Mouse (Mus musculus): ENCODE results near the gene Cmss1. TPM values are rescaled to one million over a fixed set of nuclear protein-coding genes. Genes with fewer than 3 reads are reported as not detected.

Gene Cmss1
- polyA plus RNA-seq, 1 experiment, result 26.5 TPM

GRCm38 (mm10) chr16:57634191-57634590, 27.5 kb upstream of the Cmss1 start:
- TF ChIP-seq SRF (IDR thresholded peaks at IDR 0.05; ENCODE audit: control insufficient read depth, insufficient read length, low read depth), result no peak
- no peak for TF ChIP-seq REST (IDR thresholded peaks at IDR 0.05; ENCODE audit: insufficient read depth, insufficient read length)
- no peak for TF ChIP-seq POLR2A (IDR thresholded peaks at IDR 0.05; ENCODE audit: insufficient read length, low read depth)
- no peak for TF ChIP-seq E2F4 (IDR thresholded peaks at IDR 0.05; ENCODE audit: insufficient read depth)
- no peaks in the 10 kb centered on the region for H3K79me2 ChIP-seq (ENCODE audit: control insufficient read depth, insufficient read depth)
- no peaks in the 10 kb centered on the region for H3K36me3 ChIP-seq (ENCODE audit: control insufficient read depth, insufficient read depth)
- no peak overlapping the region for H3K4me3 ChIP-seq
- no peak overlapping the region for H3K4me2 ChIP-seq (ENCODE audit: low read depth)
- no peak overlapping the region for H3ac ChIP-seq (ENCODE audit: control insufficient read depth, insufficient read length)
- no peaks in the 10 kb centered on the region for H3K27me3 ChIP-seq (ENCODE audit: control insufficient read depth, insufficient read depth, insufficient read length)

- no peaks in the 10 kb centered on the region for H3K36me3 ChIP-seq (ENCODE audit: control insufficient read depth, insufficient read depth)
- H3K4me2 ChIP-seq (ENCODE audit: low read depth), result no peak overlapping the region
- H3K79me2 ChIP-seq (ENCODE audit: control insufficient read depth, insufficient read depth), result no peaks in the 10 kb centered on the region
- no peak overlapping the region for H3K4me3 ChIP-seq
- no peak overlapping the region for H3ac ChIP-seq (ENCODE audit: control insufficient read depth, insufficient read length)
- TF ChIP-seq MYOD1 (IDR thresholded peaks at IDR 0.05; ENCODE audit: control insufficient read depth in 1 of 3, insufficient read length in 2 of 3, low read depth in 2 of 3) (no peak), REST (IDR thresholded peaks at IDR 0.05; ENCODE audit: insufficient read depth, insufficient read length) (no peak), CEBPB (IDR thresholded peaks at IDR 0.05; ENCODE audit: insufficient read depth, poor library complexity, severe bottlenecking) (no peak), POLR2A (IDR thresholded peaks at IDR 0.05; ENCODE audit: insufficient read length, low read depth) (no peak), USF1 (IDR thresholded peaks at IDR 0.05; ENCODE audit: low read depth) (no peak), TCF12 (IDR thresholded peaks at IDR 0.05; ENCODE audit: insufficient read depth, poor library complexity, severe bottlenecking) (no peak), MYOG (IDR thresholded peaks at IDR 0.05; ENCODE audit: control insufficient read depth in 1 of 3, insufficient read depth in 1 of 3, insufficient read length in 2 of 3, low read depth in 2 of 3) (no peak), SRF (IDR thresholded peaks at IDR 0.05; ENCODE audit: control insufficient read depth, insufficient read length, low read depth) (no peak), E2F4 (IDR thresholded peaks at IDR 0.05; ENCODE audit: insufficient read depth) (no peak), POLR2AphosphoS2 (IDR thresholded peaks at IDR 0.05; ENCODE audit: insufficient read length, low read depth) (no peak), MAX (IDR thresholded peaks at IDR 0.05; ENCODE audit: low read depth) (no peak), TCF3 (IDR thresholded peaks at IDR 0.05; ENCODE audit: insufficient read length, low read depth) (no peak)
- H3K27me3 ChIP-seq (ENCODE audit: control insufficient read depth, insufficient read depth, insufficient read length), result no peaks in the 10 kb centered on the region
These were observed 5.1 kb upstream of the Cmss1 start for GRCm38 (mm10) chr16:57611768-57612167.

GRCm38 (mm10) chr16:57601031-57601430, 5.6 kb downstream of the Cmss1 start:
- Histone ChIP-seq H3K36me3 (ENCODE audit: control insufficient read depth, insufficient read depth) (no peaks in the 10 kb centered on the region), H3K4me3 (no peak overlapping the region), H3ac (ENCODE audit: control insufficient read depth, insufficient read length) (no peak overlapping the region), H3K27me3 (ENCODE audit: control insufficient read depth, insufficient read depth, insufficient read length) (no peaks in the 10 kb centered on the region), H3K79me2 (ENCODE audit: control insufficient read depth, insufficient read depth) (peaks cover 8% of the 10 kb centered on the region), H3K4me2 (ENCODE audit: low read depth) (no peak overlapping the region)
- TF ChIP-seq REST (IDR thresholded peaks at IDR 0.05; ENCODE audit: insufficient read depth, insufficient read length) (no peak), SRF (IDR thresholded peaks at IDR 0.05; ENCODE audit: control insufficient read depth, insufficient read length, low read depth) (no peak), POLR2AphosphoS2 (IDR thresholded peaks at IDR 0.05; ENCODE audit: insufficient read length, low read depth) (no peak), CEBPB (IDR thresholded peaks at IDR 0.05; ENCODE audit: insufficient read depth, poor library complexity, severe bottlenecking) (no peak), POLR2A (IDR thresholded peaks at IDR 0.05; ENCODE audit: insufficient read length, low read depth) (no peak), MAX (IDR thresholded peaks at IDR 0.05; ENCODE audit: low read depth) (no peak)

- no peak for TF ChIP-seq MYOG (IDR thresholded peaks at IDR 0.05; ENCODE audit: control insufficient read depth in 1 of 3, insufficient read depth in 1 of 3, insufficient read length in 2 of 3, low read depth in 2 of 3)
- TF ChIP-seq USF1 (IDR thresholded peaks at IDR 0.05; ENCODE audit: low read depth), result no peak
- TF ChIP-seq TCF3 (IDR thresholded peaks at IDR 0.05; ENCODE audit: insufficient read length, low read depth), result no peak
- no peak for TF ChIP-seq MYOD1 (IDR thresholded peaks at IDR 0.05; ENCODE audit: control insufficient read depth in 1 of 3, insufficient read length in 2 of 3, low read depth in 2 of 3)
- no peak for TF ChIP-seq TCF12 (IDR thresholded peaks at IDR 0.05; ENCODE audit: insufficient read depth, poor library complexity, severe bottlenecking)
- TF ChIP-seq E2F4 (IDR thresholded peaks at IDR 0.05; ENCODE audit: insufficient read depth), result no peak
- no peak for TF ChIP-seq REST (IDR thresholded peaks at IDR 0.05; ENCODE audit: insufficient read depth, insufficient read length)
- TF ChIP-seq POLR2AphosphoS2 (IDR thresholded peaks at IDR 0.05; ENCODE audit: insufficient read length, low read depth), result no peak
- no peak for TF ChIP-seq SRF (IDR thresholded peaks at IDR 0.05; ENCODE audit: control insufficient read depth, insufficient read length, low read depth)
- TF ChIP-seq MAX (IDR thresholded peaks at IDR 0.05; ENCODE audit: low read depth), result no peak
- no peak for TF ChIP-seq POLR2A (IDR thresholded peaks at IDR 0.05; ENCODE audit: insufficient read length, low read depth)
- TF ChIP-seq CEBPB (IDR thresholded peaks at IDR 0.05; ENCODE audit: insufficient read depth, poor library complexity, severe bottlenecking), result no peak
- Histone ChIP-seq H3K4me3 (no peak overlapping the region), H3K36me3 (ENCODE audit: control insufficient read depth, insufficient read depth) (no peaks in the 10 kb centered on the region), H3K4me2 (ENCODE audit: low read depth) (no peak overlapping the region), H3K27me3 (ENCODE audit: control insufficient read depth, insufficient read depth, insufficient read length) (no peaks in the 10 kb centered on the region), H3ac (ENCODE audit: control insufficient read depth, insufficient read length) (no peak overlapping the region), H3K79me2 (ENCODE audit: control insufficient read depth, insufficient read depth) (peaks cover 6% of the 10 kb centered on the region)
These were observed 9.2 kb downstream of the Cmss1 start for GRCm38 (mm10) chr16:57597295-57597957.

Data from myocyte (in vitro differentiated cells).